Mouse (Mus musculus) kidney, embryonic 16.5 days (tissue): ENCODE measurements around the gene H2-Eb1. TPM values are rescaled to one million over a fixed set of nuclear protein-coding genes. Genes with fewer than 3 reads are reported as not detected.

Source experiments
- ATAC-seq: fragments of 200-750 bp; cut with Nextera tagmentation; 2 replicates; pipeline ENCODE4 v1.8.0; 2017; ENCODE audit warnings: moderate TSS enrichment; ENCODE audit not compliant: low FRiP score, low TSS enrichment
- H3K27ac ChIP-seq: fragments of 300-500 bp; sonication (generic); 2 replicates; pipeline ENCODE4 v1.5.1; 2014; ENCODE audit warnings: low read length
- H3K27me3 ChIP-seq: fragments of 300-500 bp; sonication (generic); 2 replicates; pipeline ENCODE4 v1.6.1; 2014; ENCODE audit warnings: low read length, control low read depth, mixed read lengths; ENCODE audit not compliant: insufficient read depth
- H3K36me3 ChIP-seq: fragments of 300-500 bp; sonication (generic); 2 replicates; pipeline ENCODE4 v1.6.1; 2014; ENCODE audit warnings: low read length, control low read depth, mixed read lengths; ENCODE audit not compliant: insufficient read depth
- H3K4me1 ChIP-seq: fragments of 300-500 bp; sonication (generic); 2 replicates; pipeline ENCODE4 v1.6.1; 2014; ENCODE audit warnings: low read length, control low read depth, mixed read lengths; ENCODE audit not compliant: insufficient read depth
- H3K4me2 ChIP-seq: fragments of 300-500 bp; sonication (generic); replicated peaks from 2 replicates; pipeline ENCODE4 v1.6.1; 2014; ENCODE audit warnings: low read depth, low read length
- H3K4me3 ChIP-seq: fragments of 300-500 bp; sonication (generic); 2 replicates; pipeline ENCODE4 v1.5.1; 2014; ENCODE audit warnings: mild to moderate bottlenecking, low read length
- H3K9ac ChIP-seq: fragments of 300-500 bp; sonication (generic); replicated peaks from 2 replicates; pipeline ENCODE4 v1.6.1; 2014; ENCODE audit warnings: low read length
- H3K9me3 ChIP-seq: fragments of 300-500 bp; sonication (generic); 2 replicates; pipeline ENCODE4 v1.6.1; 2016; ENCODE audit warnings: low read length, control low read depth
- WGBS: fragments of 180-500 bp; shearing (Covaris S2); extraction: QIAGEN DNeasy Blood & Tissue Kit; methylation state at CpG from one replicate; pipeline ENCODE4 v1.1.7; 2014; 5-methylcytosine and 5-hydroxymethylcytosine counted together
- polyA plus RNA-seq: library from polyadenylated mRNA; unstranded; fragments of >200 nt; fragmentation: Nextera tagmentation; extraction: Ambion mirVana; gene quantifications from 2 replicates; pipeline ENCODE4 v1.2.1, GENCODE M21; 2015

The H2-Eb1 gene
- 7.8 and 8.4 TPM in 2 replicates for polyA plus RNA-seq

- H3K27me3 ChIP-seq: 0 out of 2 replicates have a peak, but pooled peaks cover 2% of the 10 kb centered on the region
- H3K9me3 ChIP-seq: no peaks in the 10 kb centered on the region
- no peak within 1 kb of the TSS for H3K27ac ChIP-seq
- H3K36me3 ChIP-seq: no peaks in the 10 kb centered on the region
- no peak within 1 kb of the TSS for H3K4me2 ChIP-seq
- no peak within 1 kb of the TSS for H3K4me3 ChIP-seq
- ATAC-seq: peak; percentile 89
- no peak within 1 kb of the TSS for H3K9ac ChIP-seq
- H3K4me1 ChIP-seq: 0 out of 2 replicates have a peak, but pooled peaks cover 3% of the 10 kb centered on the region
These were observed at the start of gene H2-Eb1 for GRCm38 (mm10) chr17:34305380-34306030. Gene H2-Eb1 (plus strand): TSS chr17:34305867.

GRCm38 (mm10) chr17:34256501-34256900, 49.2 kb upstream of the H2-Eb1 start:
- WGBS: 83% methylated on average over 5 of the region's 5 CpGs

GRCm38 (mm10) chr17:34257594-34258375, 47.9 kb upstream of the H2-Eb1 start, which contains the start of gene H2-Ab1:
Gene H2-Ab1 (plus strand): TSS chr17:34257689.
- Histone ChIP-seq H3K4me2 (no peak within 1 kb of the TSS), H3K27me3 (peaks cover 12% of the 10 kb centered on the region; the same call in 1 of the 2 replicates), H3K36me3 (no peaks in the 10 kb centered on the region), H3K4me1 (0 out of 2 replicates have a peak, but pooled peaks cover 3% of the 10 kb centered on the region), H3K4me3 (no peak within 1 kb of the TSS), H3K9ac (no peak within 1 kb of the TSS), H3K9me3 (no peaks in the 10 kb centered on the region), H3K27ac (no peak within 1 kb of the TSS)
- ATAC-seq: no peak
- WGBS: 70% methylated on average over 11 of the region's 11 CpGs

More at GRCm38 (mm10) chr17:34256501-34256900, 49.2 kb upstream of the H2-Eb1 start:
- H3K36me3 ChIP-seq: no peaks in the 10 kb centered on the region
- no peak overlapping the region for H3K9ac ChIP-seq
- H3K4me1 ChIP-seq: peaks cover 3% of the 10 kb centered on the region; the same call in 1 of the 2 replicates
- H3K27ac ChIP-seq: no peak overlapping the region
- no peak overlapping the region for H3K4me3 ChIP-seq
- H3K9me3 ChIP-seq: no peaks in the 10 kb centered on the region
- H3K27me3 ChIP-seq: peaks cover 3% of the 10 kb centered on the region; the same call in 1 of the 2 replicates
- H3K4me2 ChIP-seq: no peak overlapping the region
- no peak for ATAC-seq

- no peak for ATAC-seq
- Histone ChIP-seq H3K9ac (no peak overlapping the region), H3K4me2 (no peak overlapping the region), H3K27me3 (peaks cover 21% of the 10 kb centered on the region; the same call in 1 of the 2 replicates), H3K4me3 (no peak overlapping the region), H3K36me3 (no peaks in the 10 kb centered on the region), H3K4me1 (peaks cover 22% of the 10 kb centered on the region), H3K27ac (no peak overlapping the region), H3K9me3 (no peaks in the 10 kb centered on the region)
- WGBS: 67% methylated on average over 5 of the region's 5 CpGs
These were observed 45.1 kb upstream of the H2-Eb1 start for GRCm38 (mm10) chr17:34260551-34260950.

GRCm38 (mm10) chr17:34261502-34261901, 44.2 kb upstream of the H2-Eb1 start:
- Histone ChIP-seq H3K4me2 (no peak overlapping the region), H3K9ac (no peak overlapping the region), H3K4me3 (no peak overlapping the region), H3K27ac (no peak overlapping the region), H3K27me3 (peaks cover 22% of the 10 kb centered on the region; the same call in 1 of the 2 replicates), H3K9me3 (no peaks in the 10 kb centered on the region), H3K36me3 (no peaks in the 10 kb centered on the region), H3K4me1 (peaks cover 22% of the 10 kb centered on the region)
- 15% methylated on average over 4 of the region's 4 CpGs for WGBS
- peak; percentile 59 for ATAC-seq

GRCm38 (mm10) chr17:34263068-34263467, 42.6 kb upstream of the H2-Eb1 start:
- peak overlapping the region; percentile 99 for H3K4me2 ChIP-seq
- H3K4me1 ChIP-seq: peaks cover 22% of the 10 kb centered on the region
- H3K27me3 ChIP-seq: peaks cover 26% of the 10 kb centered on the region; the same call in 1 of the 2 replicates
- H3K9ac ChIP-seq: peak overlapping the region; percentile 61
- H3K4me3 ChIP-seq: peak overlapping the region; percentile 63
- WGBS: 0% methylated on average over 8 of the region's 8 CpGs
- ATAC-seq: peak; percentile 70
- H3K36me3 ChIP-seq: no peaks in the 10 kb centered on the region
- H3K27ac ChIP-seq: no peak overlapping the region
- H3K9me3 ChIP-seq: no peaks in the 10 kb centered on the region

- Histone ChIP-seq H3K4me2 (peak overlapping the region; percentile 99), H3K4me1 (peaks cover 22% of the 10 kb centered on the region), H3K4me3 (peak overlapping the region; percentile 63), H3K9ac (0 out of 2 replicates have a peak overlapping the region, but pooled peaks have one; percentile 61), H3K36me3 (no peaks in the 10 kb centered on the region), H3K9me3 (no peaks in the 10 kb centered on the region), H3K27me3 (peaks cover 26% of the 10 kb centered on the region; the same call in 1 of the 2 replicates), H3K27ac (no peak overlapping the region)
- ATAC-seq: no peak
- 5% methylated on average over 14 of the region's 14 CpGs for WGBS
These were observed 41.8 kb upstream of the H2-Eb1 start for GRCm38 (mm10) chr17:34263811-34264371.

GRCm38 (mm10) chr17:34264452-34265351, 41.0 kb upstream of the H2-Eb1 start:
- ATAC-seq: peak; percentile 18
- peak overlapping the region; percentile 70 for H3K9ac ChIP-seq
- peaks cover 24% of the 10 kb centered on the region; the same call in 1 of the 2 replicates for H3K27me3 ChIP-seq
- H3K4me1 ChIP-seq: peaks cover 22% of the 10 kb centered on the region
- H3K4me3 ChIP-seq: peak overlapping the region; percentile 63
- no peaks in the 10 kb centered on the region for H3K36me3 ChIP-seq
- peak overlapping the region; percentile 99 for H3K4me2 ChIP-seq
- no peaks in the 10 kb centered on the region for H3K9me3 ChIP-seq
- no peak overlapping the region for H3K27ac ChIP-seq
- under 1% methylated on average over 93 of the region's 93 CpGs for WGBS

GRCm38 (mm10) chr17:34268262-34268661, 37.4 kb upstream of the H2-Eb1 start:
- Histone ChIP-seq H3K27ac (no peak overlapping the region), H3K4me3 (no peak overlapping the region), H3K27me3 (peaks cover 12% of the 10 kb centered on the region; the same call in 1 of the 2 replicates), H3K4me1 (peaks cover 19% of the 10 kb centered on the region), H3K9me3 (no peaks in the 10 kb centered on the region), H3K4me2 (no peak overlapping the region), H3K36me3 (no peaks in the 10 kb centered on the region), H3K9ac (no peak overlapping the region)
- 82% methylated on average over 2 of the region's 2 CpGs for WGBS
- no peak for ATAC-seq
